Mouse (Mus musculus) kidney, embryonic 14.5 days (tissue): ENCODE measurements around the gene Ptprd. TPM values are rescaled to one million over a fixed set of nuclear protein-coding genes. Genes with fewer than 3 reads are reported as not detected.

Experiments
- ATAC-seq: fragments of 200-750 bp; cut with Nextera tagmentation; 2 replicates; pipeline ENCODE4 v1.8.0; 2017; ENCODE audit warnings: moderate number of reproducible peaks, mild to moderate bottlenecking, moderate TSS enrichment, moderate library complexity; ENCODE audit not compliant: low FRiP score, low TSS enrichment
- H3K27ac ChIP-seq: fragments of 300-500 bp; sonication (generic); 2 replicates; pipeline ENCODE4 v1.5.1; 2014; ENCODE audit warnings: low read depth, mild to moderate bottlenecking, low read length, moderate library complexity, mixed read lengths
- H3K27me3 ChIP-seq: fragments of 300-500 bp; sonication (generic); 2 replicates; pipeline ENCODE4 v1.6.1; 2014; ENCODE audit warnings: mild to moderate bottlenecking, low read length; ENCODE audit not compliant: control insufficient read depth, insufficient read depth
- H3K36me3 ChIP-seq: fragments of 300-500 bp; sonication (generic); 2 replicates; pipeline ENCODE4 v1.6.1; 2014; ENCODE audit warnings: low read length, mixed read lengths; ENCODE audit not compliant: control insufficient read depth, insufficient read depth
- H3K4me1 ChIP-seq: fragments of 300-500 bp; sonication (generic); 2 replicates; pipeline ENCODE4 v1.6.1; 2014; ENCODE audit warnings: low read length, mixed read lengths; ENCODE audit not compliant: control insufficient read depth, insufficient read depth
- H3K4me2 ChIP-seq: fragments of 300-500 bp; sonication (generic); replicated peaks from 2 replicates; pipeline ENCODE4 v1.6.1; 2014; ENCODE audit warnings: low read depth, mild to moderate bottlenecking, low read length
- H3K4me3 ChIP-seq: fragments of 300-500 bp; sonication (generic); 2 replicates; pipeline ENCODE4 v1.5.1; 2014; ENCODE audit warnings: mild to moderate bottlenecking, low read length
- H3K9ac ChIP-seq: fragments of 300-500 bp; sonication (generic); 2 replicates; pipeline ENCODE4 v1.6.1; 2014; ENCODE audit warnings: low read depth, mild to moderate bottlenecking, low read length, moderate library complexity
- H3K9me3 ChIP-seq: fragments of 300-500 bp; sonication (generic); 2 replicates; pipeline ENCODE4 v1.6.1; 2016; ENCODE audit warnings: low read length; ENCODE audit not compliant: control insufficient read depth
- WGBS: fragments of 180-500 bp; shearing (Covaris S2); extraction: QIAGEN DNeasy Blood & Tissue Kit; methylation state at CpG from one replicate; pipeline ENCODE4 v1.1.7; 2014; 5-methylcytosine and 5-hydroxymethylcytosine counted together
- polyA plus RNA-seq: library from polyadenylated mRNA; unstranded; fragments of >200 nt; fragmentation: Nextera tagmentation; extraction: Ambion mirVana; gene quantifications from 2 replicates; pipeline ENCODE4 v1.2.1, GENCODE M21; 2014

Ptprd gene
- polyA plus RNA-seq, 1 experiment from 2014 or later, result 34.8 TPM

DNA sequence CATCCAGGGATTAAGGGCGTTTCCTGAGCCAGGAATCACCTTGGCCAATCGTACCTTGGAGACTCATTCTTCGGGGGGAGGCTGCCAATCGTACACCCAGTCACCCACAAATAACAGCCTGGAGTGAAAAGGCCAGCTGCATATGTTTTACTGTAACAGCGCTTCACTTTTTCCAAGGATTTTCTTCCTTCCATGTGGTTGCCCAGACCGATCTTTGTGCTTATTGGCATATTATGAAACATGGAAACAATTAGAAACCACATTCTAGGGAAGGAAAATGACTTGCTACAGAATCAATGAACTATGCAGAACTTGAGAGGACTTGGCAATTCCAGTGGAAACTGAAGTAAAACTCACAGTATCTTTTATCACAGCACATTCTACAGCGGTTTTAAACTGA is 2218.7 kb downstream of the Ptprd start:
- Histone ChIP-seq H3K27ac (no peak overlapping the region), H3K4me2 (no peak overlapping the region), H3K4me3 (no peak overlapping the region), H3K4me1 (no peaks in the 10 kb centered on the region), H3K9me3 (no peaks in the 10 kb centered on the region), H3K9ac (no peak overlapping the region), H3K36me3 (no peaks in the 10 kb centered on the region), H3K27me3 (no peaks in the 10 kb centered on the region)
- ATAC-seq, result no peak
- 90% methylated on average over 7 of the region's 7 CpGs for WGBS

DNA sequence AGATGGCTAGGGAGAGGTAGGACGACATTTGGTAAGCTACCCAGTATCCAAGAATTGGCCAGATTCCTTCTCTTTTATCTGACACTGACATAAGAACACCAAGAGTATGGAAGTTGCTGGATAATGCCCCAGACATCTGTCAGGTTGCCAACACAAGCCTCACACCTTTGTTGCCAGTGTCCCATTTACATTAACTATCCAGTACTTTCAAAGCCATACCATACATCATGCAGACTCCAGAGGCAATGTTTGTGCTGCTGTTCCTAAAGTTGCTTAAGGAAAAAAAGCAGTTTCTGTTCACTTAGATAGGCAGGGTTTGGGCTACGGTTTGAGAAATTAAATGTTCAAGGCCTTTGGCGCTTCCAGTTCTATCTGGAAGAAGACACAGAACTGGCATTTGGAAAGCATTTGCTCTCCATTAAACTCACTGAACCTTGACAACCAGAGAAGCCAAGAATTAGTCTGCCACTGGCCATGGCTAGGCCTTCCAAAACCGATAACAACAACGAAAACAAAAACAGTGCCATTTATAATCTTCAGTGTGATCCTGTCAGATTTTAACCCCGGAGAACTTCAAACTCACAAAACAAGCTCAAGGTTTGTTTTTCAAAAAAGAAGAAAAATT is 2220.0 kb downstream of the Ptprd start:
- H3K4me1 ChIP-seq, result no peaks in the 10 kb centered on the region
- H3K9ac ChIP-seq, result no peak overlapping the region
- no peak overlapping the region for H3K27ac ChIP-seq
- no peaks in the 10 kb centered on the region for H3K9me3 ChIP-seq
- H3K4me3 ChIP-seq, result no peak overlapping the region
- H3K4me2 ChIP-seq, result no peak overlapping the region
- no peak for ATAC-seq
- WGBS, result 64% methylated on average over 6 of the region's 6 CpGs
- no peaks in the 10 kb centered on the region for H3K36me3 ChIP-seq
- H3K27me3 ChIP-seq, result no peaks in the 10 kb centered on the region

- Histone ChIP-seq H3K27ac (no peak overlapping the region), H3K9me3 (no peaks in the 10 kb centered on the region), H3K4me2 (no peak overlapping the region), H3K4me1 (no peaks in the 10 kb centered on the region), H3K4me3 (no peak overlapping the region), H3K27me3 (no peaks in the 10 kb centered on the region), H3K36me3 (peaks cover 2% of the 10 kb centered on the region; the same call in 1 of the 2 replicates), H3K9ac (no peak overlapping the region)
- WGBS, result 84% methylated on average over 3 of the region's 3 CpGs
- ATAC-seq, result no peak
Observed at GRCm38 (mm10) chr4:75974728-75975127, 2237.0 kb downstream of the Ptprd start.

- Histone ChIP-seq H3K4me3 (no peak overlapping the region), H3K9ac (no peak overlapping the region), H3K4me1 (no peaks in the 10 kb centered on the region), H3K36me3 (peaks cover 2% of the 10 kb centered on the region; the same call in 1 of the 2 replicates), H3K27ac (no peak overlapping the region), H3K4me2 (no peak overlapping the region), H3K9me3 (no peaks in the 10 kb centered on the region), H3K27me3 (no peaks in the 10 kb centered on the region)
- no peak for ATAC-seq
- WGBS, result 92% methylated on average over 1 of the region's 1 CpGs
Observed at GRCm38 (mm10) chr4:75973322-75973721, 2238.4 kb downstream of the Ptprd start.

- Histone ChIP-seq H3K4me2 (no peak overlapping the region), H3K27ac (no peak overlapping the region), H3K27me3 (no peaks in the 10 kb centered on the region), H3K4me3 (no peak overlapping the region), H3K9ac (no peak overlapping the region), H3K4me1 (no peaks in the 10 kb centered on the region), H3K9me3 (no peaks in the 10 kb centered on the region), H3K36me3 (peaks cover 2% of the 10 kb centered on the region; the same call in 1 of the 2 replicates)
- no peak for ATAC-seq
- 89% methylated on average over 2 of the region's 2 CpGs for WGBS
Observed at GRCm38 (mm10) chr4:75969961-75970360, 2241.8 kb downstream of the Ptprd start.

- peak; percentile 75; the same call in 1 of the 2 replicates for ATAC-seq
- Histone ChIP-seq H3K27me3 (no peaks in the 10 kb centered on the region), H3K4me1 (no peaks in the 10 kb centered on the region), H3K36me3 (peaks cover 2% of the 10 kb centered on the region; the same call in 1 of the 2 replicates), H3K27ac (no peak overlapping the region), H3K9ac (no peak overlapping the region), H3K4me3 (no peak overlapping the region), H3K4me2 (no peak overlapping the region), H3K9me3 (no peaks in the 10 kb centered on the region)
- 80% methylated on average over 2 of the region's 2 CpGs for WGBS
Observed at GRCm38 (mm10) chr4:75968618-75969017, 2243.1 kb downstream of the Ptprd start.

DNA sequence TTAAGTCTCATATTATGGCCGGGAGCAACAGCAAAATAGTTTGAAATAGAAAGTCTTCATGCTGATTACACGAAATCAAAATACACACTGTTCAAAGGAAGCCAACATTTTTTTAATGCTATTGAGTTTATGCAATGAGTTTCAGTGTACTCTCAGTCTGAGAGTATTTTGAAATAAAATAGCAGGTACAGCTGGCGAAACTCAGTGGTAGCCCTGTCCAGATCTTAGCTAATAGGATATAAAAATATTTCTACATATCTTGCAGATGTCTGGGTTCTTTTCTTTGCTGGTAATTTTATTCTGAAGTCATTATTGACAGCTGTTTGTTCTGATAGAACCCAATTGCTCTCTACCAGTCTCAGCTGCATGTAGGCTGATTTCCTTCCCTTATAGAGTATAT is 2246.0 kb downstream of the Ptprd start:
- no peak for ATAC-seq
- Histone ChIP-seq H3K4me2 (no peak overlapping the region), H3K36me3 (no peaks in the 10 kb centered on the region; the same call in 1 of the 2 replicates), H3K4me1 (no peaks in the 10 kb centered on the region), H3K27me3 (no peaks in the 10 kb centered on the region), H3K4me3 (no peak overlapping the region), H3K9me3 (no peaks in the 10 kb centered on the region), H3K27ac (no peak overlapping the region), H3K9ac (no peak overlapping the region)
- WGBS, result 79% methylated on average over 3 of the region's 3 CpGs

GRCm38 (mm10) chr4:75962916-75963315 is 2248.8 kb downstream of the Ptprd start:
- Histone ChIP-seq H3K9ac (no peak overlapping the region), H3K36me3 (no peaks in the 10 kb centered on the region), H3K4me1 (no peaks in the 10 kb centered on the region), H3K4me3 (no peak overlapping the region), H3K27ac (no peak overlapping the region), H3K27me3 (no peaks in the 10 kb centered on the region), H3K4me2 (no peak overlapping the region), H3K9me3 (no peaks in the 10 kb centered on the region)
- no peak for ATAC-seq
- WGBS, result 83% methylated on average over 2 of the region's 2 CpGs

GRCm38 (mm10) chr4:75961865-75962264 is 2249.9 kb downstream of the Ptprd start:
- WGBS, result 66% methylated on average over 2 of the region's 2 CpGs
- H3K27me3 ChIP-seq, result no peaks in the 10 kb centered on the region
- no peak overlapping the region for H3K4me2 ChIP-seq
- no peak for ATAC-seq
- H3K9me3 ChIP-seq, result no peaks in the 10 kb centered on the region
- H3K4me1 ChIP-seq, result no peaks in the 10 kb centered on the region
- no peaks in the 10 kb centered on the region for H3K36me3 ChIP-seq
- no peak overlapping the region for H3K27ac ChIP-seq
- H3K9ac ChIP-seq, result no peak overlapping the region
- no peak overlapping the region for H3K4me3 ChIP-seq
